Mouse (Mus musculus) spleen, adult 2 months (tissue): ENCODE measurements around the gene Fgfr2.

Source experiments
- CTCF ChIP-seq: fragments of 200-500 bp; IDR thresholded peaks from 2 replicates; pipeline ENCODE4 v1.5.1; 2011; ENCODE audit warnings: mild to moderate bottlenecking, inconsistent platforms; ENCODE audit not compliant: insufficient read depth, insufficient read length, insufficient replicate concordance; ENCODE audit errors: extremely low read depth
- POLR2A ChIP-seq: fragments of 200-500 bp; IDR thresholded peaks from 2 replicates; pipeline ENCODE4 v1.6.1; 2011; ENCODE audit warnings: low read depth, low read length, inconsistent platforms

GRCm38 (mm10) chr7:130425991-130426390 is 2697.2 kb downstream of the Fgfr2 start:
- TF ChIP-seq CTCF (no peak), POLR2A (no peak)
